Mouse (Mus musculus) bone marrow, adult 2 months (tissue): ENCODE measurements around the gene Kpna2. TPM values are rescaled to one million over a fixed set of nuclear protein-coding genes. Genes with fewer than 3 reads are reported as not detected.

Experiments
- H3K27ac ChIP-seq: fragments of 200-500 bp; 2 replicates; pipeline ENCODE4 v1.5.1; 2012; ENCODE audit warnings: low read depth, mild to moderate bottlenecking, control low read depth, inconsistent platforms, low read length; ENCODE audit not compliant: control insufficient read depth, poor library complexity, insufficient read depth
- H3K4me1 ChIP-seq: fragments of 200-500 bp; 2 replicates; pipeline ENCODE4 v1.6.1; 2011; ENCODE audit warnings: low read length; ENCODE audit not compliant: control insufficient read depth, insufficient read depth
- H3K4me3 ChIP-seq: fragments of 200-500 bp; replicated peaks from 2 replicates; pipeline ENCODE3; 2011; ENCODE audit warnings: mild to moderate bottlenecking, low read depth, low read length, control low read depth; ENCODE audit not compliant: control insufficient read depth
- CTCF ChIP-seq: fragments of 200-500 bp; IDR thresholded peaks from 2 replicates; pipeline ENCODE4 v1.5.1; 2011; ENCODE audit warnings: low read length, control low read depth; ENCODE audit not compliant: control insufficient read depth, insufficient read depth
- POLR2A ChIP-seq: fragments of 200-500 bp; IDR thresholded peaks from 2 replicates; pipeline ENCODE4 v1.6.1; 2011; ENCODE audit warnings: low read depth, mild to moderate bottlenecking, control low read depth, low read length, borderline replicate concordance; ENCODE audit not compliant: control insufficient read depth
- WGBS: fragments of 180-500 bp; shearing (Covaris S2); methylation state at CpG from one replicate; pipeline ENCODE4 v1.1.7; 2018; 5-methylcytosine and 5-hydroxymethylcytosine counted together
- polyA plus RNA-seq: library from polyadenylated mRNA; stranded (reverse); fragments of >200 nt; gene quantifications from 2 replicates; pipeline ENCODE4 v1.2.4, GENCODE M21; 2011; ENCODE audit warnings: low replicate concordance; ENCODE audit not compliant: missing spikeins, insufficient read depth, insufficient read length

The Kpna2 gene
- polyA plus RNA-seq, 1 experiment, result 70.5 TPM

DNA sequence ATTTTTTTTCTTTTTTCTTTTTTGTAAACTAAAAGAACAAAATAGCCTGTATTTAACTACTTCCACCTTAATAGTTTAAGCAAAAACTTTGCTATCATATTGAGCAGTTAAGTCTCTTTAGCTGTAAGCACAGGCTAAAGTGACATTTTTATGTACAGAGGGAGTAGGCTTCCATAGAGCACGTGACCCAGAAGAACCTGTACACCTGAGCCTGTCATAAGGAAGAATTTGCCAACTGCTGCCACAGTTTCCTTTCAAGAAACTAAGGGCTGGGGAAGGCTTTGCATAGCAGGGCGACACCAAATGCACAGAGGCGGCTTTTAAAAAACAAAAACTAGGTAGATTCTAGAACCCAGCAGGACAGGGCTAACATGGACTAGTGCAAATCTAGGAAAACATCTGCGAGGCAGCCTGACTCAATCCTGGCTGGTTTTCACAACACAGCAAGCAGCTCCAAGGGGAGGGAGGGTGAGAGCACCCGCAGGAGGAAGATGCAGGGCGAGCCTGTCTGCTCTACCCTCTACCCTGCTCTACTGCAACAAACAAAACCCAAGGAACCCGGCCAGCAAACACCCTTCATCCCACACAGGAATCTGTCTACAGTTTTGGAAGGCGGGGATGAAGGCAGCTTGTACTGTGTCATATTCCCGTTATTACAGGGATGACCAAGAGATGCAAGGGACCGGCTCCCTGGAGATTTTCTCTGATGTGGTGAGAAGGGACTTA is 34.9 kb upstream of the Kpna2 start:
- Histone ChIP-seq H3K4me1 (no peaks in the 10 kb centered on the region), H3K4me3 (no peak overlapping the region), H3K27ac (no peak overlapping the region)
- TF ChIP-seq CTCF (no peak), POLR2A (no peak)
- WGBS, result 87% methylated on average over 10 of the region's 10 CpGs

DNA sequence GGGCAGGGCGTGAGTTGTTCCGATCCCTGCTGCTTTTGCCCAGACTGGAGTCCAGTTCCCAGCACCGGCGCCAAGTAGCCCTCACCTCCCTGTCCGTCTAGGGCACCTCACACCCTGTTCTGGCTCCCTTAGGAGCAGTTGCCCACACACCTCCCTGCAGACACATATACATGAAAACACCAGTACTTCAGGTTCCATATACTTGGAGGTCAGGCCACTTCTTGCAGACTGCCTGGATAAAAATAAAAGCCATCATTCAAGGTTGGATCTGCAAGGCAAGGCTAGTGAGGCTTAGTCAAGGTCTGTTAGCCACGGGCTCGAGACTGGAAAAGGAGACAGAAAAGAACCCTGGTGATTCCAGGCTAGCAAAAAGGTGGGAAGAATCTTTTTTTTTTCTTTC is 32.3 kb upstream of the Kpna2 start:
- Histone ChIP-seq H3K4me1 (no peaks in the 10 kb centered on the region; the same call in 1 of the 2 replicates), H3K4me3 (no peak overlapping the region), H3K27ac (no peak overlapping the region)
- 68% methylated on average over 7 of the region's 7 CpGs for WGBS
- TF ChIP-seq CTCF (no peak), POLR2A (no peak)

DNA sequence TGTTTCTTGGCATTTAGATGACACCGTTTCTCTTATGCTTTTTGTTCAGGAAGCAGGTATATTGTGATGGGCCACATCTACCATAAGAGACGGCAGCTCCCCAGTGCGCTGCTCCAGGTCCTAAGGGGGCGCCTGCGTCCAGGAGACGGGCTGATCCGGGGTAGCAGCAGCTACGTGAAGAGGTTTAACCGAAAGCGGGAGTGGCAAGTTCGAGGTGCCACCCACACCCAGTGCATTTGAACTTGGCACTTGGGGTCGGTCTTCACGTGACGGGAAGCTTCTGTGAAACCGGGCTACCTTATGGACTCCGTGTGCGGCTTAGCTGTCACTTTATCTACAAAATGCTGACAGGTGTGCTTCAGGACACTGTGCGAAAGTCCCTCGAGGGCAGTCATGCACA is 30.2 kb upstream of the Kpna2 start:
- WGBS, result 49% methylated on average over 19 of the region's 19 CpGs
- Histone ChIP-seq H3K27ac (no peak overlapping the region), H3K4me3 (no peak overlapping the region), H3K4me1 (no peaks in the 10 kb centered on the region; the same call in 1 of the 2 replicates)
- no peak for TF ChIP-seq POLR2A
- TF ChIP-seq CTCF, result no peak

DNA sequence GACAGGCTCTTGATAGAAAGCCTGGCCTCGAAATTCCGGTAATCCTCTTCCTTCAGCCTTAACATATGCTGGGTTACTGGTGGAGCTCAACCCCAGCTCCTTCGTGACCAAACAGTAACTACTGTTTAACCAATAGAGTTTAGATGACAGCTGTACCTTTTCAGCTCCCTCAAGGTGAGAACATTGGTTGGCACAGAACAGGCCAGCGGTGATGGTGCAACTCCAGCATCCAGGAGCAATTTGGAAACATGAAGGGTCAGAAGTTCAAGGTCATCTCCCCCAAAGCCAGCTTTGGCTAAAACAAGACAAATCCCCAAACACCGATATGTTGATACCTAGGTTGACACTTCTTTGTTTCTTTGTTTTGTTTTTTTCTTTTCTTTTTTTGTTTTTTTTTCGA is 29.4 kb upstream of the Kpna2 start:
- TF ChIP-seq POLR2A (no peak), CTCF (no peak)
- Histone ChIP-seq H3K4me1 (no peaks in the 10 kb centered on the region; the same call in 1 of the 2 replicates), H3K27ac (no peak overlapping the region), H3K4me3 (no peak overlapping the region)
- 70% methylated on average over 6 of the region's 6 CpGs for WGBS

DNA sequence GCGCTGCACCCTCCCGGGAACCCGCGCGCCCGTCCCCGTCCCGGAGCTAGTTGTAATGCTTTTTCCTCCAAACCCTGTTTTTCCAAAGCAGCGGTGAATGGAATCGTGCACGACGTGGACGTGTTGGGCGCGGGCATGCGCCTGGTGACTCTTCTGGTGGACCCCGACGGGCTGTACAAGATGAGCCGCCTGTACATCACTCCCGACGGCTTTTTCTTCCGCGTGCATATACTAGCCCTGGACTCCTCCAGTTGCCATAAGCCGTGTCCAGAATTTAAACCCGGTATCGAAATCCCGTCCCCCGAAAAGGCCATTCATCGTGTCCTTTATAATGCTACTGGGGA is 28.9 kb upstream of the Kpna2 start:
- WGBS, result 4% methylated on average over 29 of the region's 29 CpGs
- TF ChIP-seq POLR2A, result no peak
- TF ChIP-seq CTCF, result no peak
- H3K27ac ChIP-seq, result peak overlapping the region; percentile 53; the same call in 1 of the 2 replicates

DNA sequence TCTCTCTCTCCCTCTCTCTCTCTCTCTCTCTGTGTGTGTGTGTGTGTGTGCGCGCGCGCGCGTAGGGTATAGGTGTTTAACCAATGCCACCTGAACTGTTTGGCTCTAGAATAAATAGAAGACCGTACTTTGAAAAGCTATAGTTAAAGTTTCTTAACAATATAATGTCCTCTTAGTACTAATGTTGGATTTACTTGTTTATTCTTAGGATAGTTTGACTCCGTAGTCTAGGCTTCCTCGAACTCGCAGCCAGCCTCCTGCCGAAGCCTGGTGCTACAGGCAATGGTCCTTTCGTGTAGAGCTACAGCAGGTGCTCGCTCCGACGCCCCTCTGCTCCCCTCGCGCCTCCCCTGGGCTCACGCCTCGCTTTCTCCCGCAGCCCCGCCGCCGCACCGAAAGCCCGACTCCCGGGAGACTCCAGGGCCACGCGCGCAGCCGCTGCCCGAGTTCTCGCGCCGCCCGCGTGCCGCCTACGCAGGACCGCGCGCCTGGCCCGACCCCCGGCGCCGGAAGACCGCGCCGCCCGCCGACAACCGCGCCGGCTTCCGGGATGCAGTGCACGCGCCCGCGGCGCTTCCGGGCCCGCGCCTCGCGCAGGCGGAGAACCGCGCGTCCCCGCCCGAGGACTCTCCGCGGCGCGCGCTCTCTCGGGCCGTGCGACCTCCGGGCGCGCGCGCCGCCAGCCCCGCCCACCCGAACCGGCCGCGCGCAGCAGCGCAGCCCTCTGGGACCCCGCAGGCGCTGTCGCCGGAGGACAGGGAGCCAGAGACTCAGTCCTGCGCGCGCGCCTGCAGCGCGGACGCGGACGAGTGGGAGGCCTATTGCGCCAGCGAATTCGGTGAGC is 28.3 kb upstream of the Kpna2 start:
- Histone ChIP-seq H3K4me3 (peak overlapping the region; percentile 83), H3K4me1 (no peaks in the 10 kb centered on the region; the same call in 1 of the 2 replicates), H3K27ac (peak overlapping the region; percentile 80)
- no peak for TF ChIP-seq POLR2A
- 1% methylated on average over 107 of the region's 107 CpGs for WGBS

More for the DNA sequence above, 28.9 kb upstream of the Kpna2 start:
- peak overlapping the region; percentile 71 for H3K4me3 ChIP-seq
- H3K4me1 ChIP-seq, result no peaks in the 10 kb centered on the region; the same call in 1 of the 2 replicates

DNA sequence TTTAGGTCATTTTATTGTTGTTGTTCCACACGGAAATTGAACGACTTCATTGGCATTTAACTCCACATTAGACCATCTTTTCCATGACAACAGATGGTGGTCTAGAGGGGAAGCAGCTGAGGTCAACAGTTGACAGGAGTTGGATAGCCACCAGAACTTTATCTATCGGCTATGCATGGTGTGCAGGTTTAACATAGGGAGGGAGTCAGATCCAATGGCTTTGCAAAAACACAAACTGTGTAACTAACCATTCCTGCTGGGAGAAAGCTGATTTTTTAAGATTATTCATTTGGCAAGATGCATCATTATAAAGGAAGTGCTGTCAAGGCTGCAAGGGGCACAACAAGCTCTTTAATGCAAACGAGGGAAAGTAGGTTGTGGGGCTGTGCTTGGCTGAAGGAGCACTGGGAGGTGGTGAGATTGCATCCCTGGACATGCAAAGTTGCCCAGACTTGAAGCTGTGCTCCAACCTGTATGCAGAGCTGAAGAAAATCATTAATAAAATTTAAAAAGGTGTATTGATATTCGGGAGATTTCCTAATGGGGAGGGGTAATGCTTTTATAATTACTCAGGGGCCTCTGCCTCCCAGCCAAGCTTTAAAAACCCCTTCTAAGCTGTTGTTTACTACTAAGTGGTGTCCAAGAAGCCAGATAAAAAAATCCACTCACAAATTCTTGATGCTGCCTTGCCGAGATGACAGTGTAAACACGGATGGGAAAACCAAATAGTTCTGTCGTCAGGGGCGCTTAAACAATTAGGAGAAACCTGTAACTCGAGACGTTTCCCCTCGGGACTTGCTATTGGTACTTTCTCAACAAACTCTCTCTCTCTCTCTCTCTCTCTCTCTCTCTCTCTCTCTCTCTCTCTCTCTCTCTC is 27.5 kb upstream of the Kpna2 start:
- WGBS, result 6% methylated on average over 12 of the region's 12 CpGs
- H3K4me1 ChIP-seq, result no peaks in the 10 kb centered on the region; the same call in 1 of the 2 replicates
- no peak overlapping the region for H3K27ac ChIP-seq
- TF ChIP-seq POLR2A (no peak), CTCF (no peak)
- H3K4me3 ChIP-seq, result peak overlapping the region; percentile 83
